Mouse (Mus musculus): ENCODE measurements around the gene Vmn1r221. TPM values are rescaled to one million over a fixed set of nuclear protein-coding genes. Genes with fewer than 3 reads are reported as not detected.
"Not testable (repeated sequence)": the region's sequence is repeated elsewhere in the genome, so short reads cannot be mapped to it uniquely, and the experiment has no call there.

Vmn1r221 gene
- total RNA-seq (2014; rRNA removed) (not detected in 2 replicates), polyA plus RNA-seq (2015; fragmentation: Nextera tagmentation; extraction: Ambion mirVana) (not detected in 2 replicates)

DNA sequence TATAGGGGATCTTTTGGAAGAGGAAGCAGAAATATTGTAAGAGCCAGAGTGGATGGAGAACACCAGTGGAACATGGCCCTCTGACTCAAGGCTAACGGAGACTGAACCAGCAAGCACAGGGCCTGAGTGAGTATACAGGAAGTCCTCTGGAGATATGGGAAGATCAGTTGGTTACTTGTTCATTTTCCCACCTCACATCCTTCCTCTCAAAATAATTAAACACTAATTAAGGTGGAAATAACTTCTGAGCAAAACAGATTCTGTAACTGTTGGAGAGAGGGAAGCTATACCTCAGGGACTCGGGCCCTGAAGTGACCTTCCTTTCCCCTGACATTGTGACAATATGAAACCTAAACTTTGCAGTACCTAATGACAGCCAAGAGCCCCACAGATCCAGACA lies at the start of gene Vmn1r221:
TSS of gene Vmn1r221 (plus strand) at position 301 of the 400 bp plus-strand sequence.
- not testable (repeated sequence) for H3K4me2 ChIP-seq (ENCODE audit: low read depth); H3K36me3 ChIP-seq (ENCODE audit: insufficient read depth); H3K27ac ChIP-seq (ENCODE audit: low read depth, low read length); DNase-seq; H3K9me3 ChIP-seq (ENCODE audit: low read length); H3K9ac ChIP-seq; ATAC-seq; H3K4me3 ChIP-seq (ENCODE audit: low read depth, low read length); H3K4me1 ChIP-seq (ENCODE audit: insufficient read depth); H3K27me3 ChIP-seq (ENCODE audit: insufficient read depth, low read length)
- WGBS, result 90% methylated on average over 2 of the region's 2 CpGs

- DNase-seq; H3K4me1 ChIP-seq (ENCODE audit: insufficient read depth); H3K27me3 ChIP-seq (ENCODE audit: insufficient read depth, low read length); H3K9ac ChIP-seq; H3K36me3 ChIP-seq (ENCODE audit: insufficient read depth); H3K4me3 ChIP-seq (ENCODE audit: low read depth, low read length); H3K27ac ChIP-seq (ENCODE audit: low read depth, low read length); H3K4me2 ChIP-seq (ENCODE audit: low read depth); H3K9me3 ChIP-seq (ENCODE audit: low read length); ATAC-seq: not testable (repeated sequence)
- 85% methylated on average over 4 of the region's 4 CpGs for WGBS
Measured at GRCm38 (mm10) chr13:23166471-23166870, 47.5 kb upstream of the Vmn1r221 start.

DNA sequence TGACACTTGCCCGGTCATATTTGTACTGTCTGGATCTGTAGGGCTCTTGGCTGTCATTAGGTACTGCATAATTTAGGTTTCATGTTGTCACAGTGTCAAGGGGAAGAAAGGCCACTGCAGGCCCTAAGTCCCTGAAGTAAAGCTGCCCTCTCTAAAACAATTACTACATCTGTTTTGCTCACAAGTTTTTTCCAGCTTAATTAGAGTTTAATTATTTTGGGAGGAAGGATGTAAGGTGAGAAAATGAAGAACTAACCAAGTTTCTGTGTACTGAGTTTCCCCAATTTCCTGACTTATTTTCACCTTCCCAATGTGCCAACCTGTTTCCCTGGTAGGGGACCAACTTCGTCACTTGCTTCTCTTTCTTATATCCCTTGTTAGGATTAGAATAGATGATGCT lies 26.1 kb upstream of the Vmn1r221 start, which contains the start of gene Vmn1r220:
TSS of gene Vmn1r220 (minus strand) at position 101 of the 400 bp plus-strand sequence.
- TF ChIP-seq CTCF (IDR thresholded peaks at IDR 0.05; ENCODE audit: low read depth), result no peak
- Histone ChIP-seq H3K36me3 (ENCODE audit: insufficient read depth) (no peaks in the 10 kb centered on the region), H3K27me3 (ENCODE audit: insufficient read depth, low read length) (no peaks in the 10 kb centered on the region), H3K4me1 (ENCODE audit: insufficient read depth) (no peaks in the 10 kb centered on the region), H3K27ac (ENCODE audit: low read depth, low read length) (no peak within 1 kb of the TSS), H3K9ac (no peak within 1 kb of the TSS), H3K9me3 (ENCODE audit: low read length) (no peaks in the 10 kb centered on the region), H3K4me3 (ENCODE audit: low read depth, low read length) (no peak within 1 kb of the TSS), H3K4me2 (ENCODE audit: low read depth) (no peak within 1 kb of the TSS)
- WGBS, result 84% methylated on average over 2 of the region's 2 CpGs
- ATAC-seq (no peak), DNase-seq (no peak)

DNA sequence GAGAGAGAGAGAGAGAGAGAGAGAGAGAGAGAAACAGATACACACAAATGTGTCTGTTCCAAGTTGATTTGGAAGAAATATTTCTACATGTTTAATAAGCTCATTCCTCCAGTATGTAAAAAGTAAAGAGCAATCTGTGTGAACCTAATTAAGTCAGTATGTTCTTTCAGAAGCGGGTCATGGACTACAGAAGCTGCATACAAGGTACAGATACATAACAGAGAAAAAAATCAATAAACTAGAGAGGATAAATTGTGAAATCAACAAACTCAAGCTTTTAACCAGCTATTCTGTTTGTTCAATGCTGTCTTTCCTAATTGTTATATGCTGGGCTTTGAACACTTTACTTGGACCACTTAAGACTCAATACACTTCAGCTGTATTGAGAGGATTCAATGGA lies 10.0 kb upstream of the Vmn1r221 start:
- not testable (repeated sequence) for H3K36me3 ChIP-seq (ENCODE audit: insufficient read depth); H3K4me2 ChIP-seq (ENCODE audit: low read depth); DNase-seq; H3K4me1 ChIP-seq (ENCODE audit: insufficient read depth); H3K27me3 ChIP-seq (ENCODE audit: insufficient read depth, low read length); H3K4me3 ChIP-seq (ENCODE audit: low read depth, low read length); H3K9me3 ChIP-seq (ENCODE audit: low read length); H3K27ac ChIP-seq (ENCODE audit: low read depth, low read length); ATAC-seq; H3K9ac ChIP-seq
- WGBS, result 69% methylated on average over 1 of the region's 1 CpGs

DNA sequence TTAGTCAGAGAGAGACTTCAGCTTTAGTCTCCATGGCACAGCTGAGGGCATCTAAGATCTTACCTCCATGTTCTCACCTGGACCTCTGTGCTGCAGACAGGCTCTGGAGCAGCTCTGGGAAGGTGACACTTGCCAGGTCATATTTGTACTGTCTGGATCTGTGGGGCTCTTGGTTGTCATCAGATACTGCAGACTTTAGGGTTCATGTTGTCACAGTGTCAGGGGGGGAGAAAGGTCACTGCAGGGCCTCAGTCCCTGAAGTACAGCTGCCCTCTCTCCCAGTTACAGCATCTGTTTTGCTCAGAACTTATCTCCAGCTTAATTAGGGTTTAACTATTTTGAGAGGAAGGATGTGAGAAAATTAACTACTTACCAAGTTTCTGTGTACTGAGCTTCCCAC lies 21.9 kb downstream of the Vmn1r221 start, which contains the start of gene Vmn1r222:
TSS of gene Vmn1r222 (minus strand) at position 101 of the 400 bp plus-strand sequence.
- not testable (repeated sequence) for H3K36me3 ChIP-seq (ENCODE audit: insufficient read depth); H3K27ac ChIP-seq (ENCODE audit: low read depth, low read length); ATAC-seq; H3K4me3 ChIP-seq (ENCODE audit: low read depth, low read length); H3K4me2 ChIP-seq (ENCODE audit: low read depth); DNase-seq; H3K4me1 ChIP-seq (ENCODE audit: insufficient read depth); H3K9ac ChIP-seq; H3K27me3 ChIP-seq (ENCODE audit: insufficient read depth, low read length); H3K9me3 ChIP-seq (ENCODE audit: low read length)

- H3K9ac ChIP-seq; H3K27me3 ChIP-seq (ENCODE audit: insufficient read depth, low read length); H3K36me3 ChIP-seq (ENCODE audit: insufficient read depth); H3K27ac ChIP-seq (ENCODE audit: low read depth, low read length); ATAC-seq; H3K4me2 ChIP-seq (ENCODE audit: low read depth); H3K4me1 ChIP-seq (ENCODE audit: insufficient read depth); H3K4me3 ChIP-seq (ENCODE audit: low read depth, low read length); DNase-seq; H3K9me3 ChIP-seq (ENCODE audit: low read length): not testable (repeated sequence)
- 84% methylated on average over 1 of the region's 1 CpGs for WGBS
Measured at GRCm38 (mm10) chr13:23246834-23247233, 32.9 kb downstream of the Vmn1r221 start, which contains the start of gene Vmn1r223. Gene Vmn1r223, plus strand, starts transcription at chr13:23247134.

DNA sequence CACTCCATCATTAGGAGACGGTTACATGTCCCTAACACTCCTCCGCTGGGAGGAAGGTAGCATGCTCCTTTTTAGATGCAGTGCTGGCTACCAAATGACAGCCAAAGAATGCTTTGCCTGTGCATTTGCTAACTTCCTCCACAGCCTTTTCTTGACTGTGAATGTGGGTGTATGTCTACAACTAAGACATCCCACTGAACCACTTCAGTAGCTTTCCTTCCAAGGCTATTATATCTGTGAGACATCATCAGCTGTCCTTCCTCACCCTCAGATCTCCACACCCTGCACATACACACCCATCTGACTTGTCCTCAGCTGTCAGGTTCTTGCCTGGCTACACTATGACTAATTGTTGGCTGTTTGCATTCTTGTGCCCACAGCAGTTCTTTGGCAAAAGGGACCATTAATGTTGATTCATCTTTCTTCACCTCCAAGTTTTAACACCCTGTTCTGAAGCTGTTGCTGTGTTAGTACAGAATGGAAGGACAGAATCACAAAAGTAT lies 44.7 kb downstream of the Vmn1r221 start:
- Histone ChIP-seq H3K4me2 (ENCODE audit: low read depth) (no peak overlapping the region), H3K4me1 (ENCODE audit: insufficient read depth) (no peaks in the 10 kb centered on the region), H3K9ac (no peak overlapping the region), H3K27ac (ENCODE audit: low read depth, low read length) (no peak overlapping the region), H3K27me3 (ENCODE audit: insufficient read depth, low read length) (no peaks in the 10 kb centered on the region), H3K9me3 (ENCODE audit: low read length) (no peaks in the 10 kb centered on the region), H3K4me3 (ENCODE audit: low read depth, low read length) (no peak overlapping the region), H3K36me3 (ENCODE audit: insufficient read depth) (no peaks in the 10 kb centered on the region)
- DNase-seq, result no peak
- no peak for ATAC-seq
- WGBS, result 90% methylated on average over 2 of the region's 2 CpGs
- no peak for TF ChIP-seq CTCF (IDR thresholded peaks at IDR 0.05; ENCODE audit: low read depth)

DNA sequence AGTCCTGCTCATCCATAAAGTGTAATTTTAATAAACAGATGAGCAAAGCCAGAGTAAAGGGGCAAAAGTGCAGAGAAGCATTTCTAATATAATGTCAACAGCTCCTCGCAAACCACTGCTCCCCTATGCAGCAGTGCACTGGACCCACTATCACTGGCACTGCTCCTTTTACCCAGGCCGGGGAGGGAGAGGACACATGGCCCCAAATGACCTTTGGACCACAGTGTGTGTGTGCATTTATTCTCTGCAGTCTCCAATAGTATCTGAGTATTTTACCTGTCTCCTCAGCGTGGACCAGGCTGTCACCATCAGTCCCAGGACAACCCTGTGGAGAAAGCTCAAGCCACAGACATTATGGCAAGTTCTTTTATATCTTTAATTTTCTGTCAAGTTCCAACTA lies 54.7 kb downstream of the Vmn1r221 start:
- H3K9ac ChIP-seq; H3K36me3 ChIP-seq (ENCODE audit: insufficient read depth); H3K27ac ChIP-seq (ENCODE audit: low read depth, low read length); DNase-seq; ATAC-seq; H3K4me3 ChIP-seq (ENCODE audit: low read depth, low read length); H3K4me1 ChIP-seq (ENCODE audit: insufficient read depth); H3K4me2 ChIP-seq (ENCODE audit: low read depth); H3K27me3 ChIP-seq (ENCODE audit: insufficient read depth, low read length); H3K9me3 ChIP-seq (ENCODE audit: low read length): not testable (repeated sequence)
- WGBS, result 90% methylated on average over 3 of the region's 3 CpGs
